Mouse (Mus musculus): Measurements from ENCODE around the gene Paxip1. TPM values are rescaled to one million over a fixed set of nuclear protein-coding genes. Genes with fewer than 3 reads are reported as not detected.

Gene Paxip1
- 18.0 and 24.1 TPM in 2 replicates for polyA plus RNA-seq (2012; rRNA removed; ENCODE audit: low replicate concordance)

GRCm38 (mm10) chr5:27791303-27792172 lies at the start of gene Paxip1:
TSS of gene Paxip1 (minus strand) at chr5:27791691.

Other genes starting within 250 kb of the Paxip1 start
- gene Htr5a, start 50.5 kb upstream of the Paxip1 start, polyA plus RNA-seq (2012; rRNA removed; ENCODE audit: low replicate concordance): not detected in 2 replicates